Mouse (Mus musculus) embryonic facial prominence, embryonic 11.5 days (tissue): ENCODE measurements around the gene Gmcl1. TPM values are rescaled to one million over a fixed set of nuclear protein-coding genes. Genes with fewer than 3 reads are reported as not detected.

ENCODE experiments used
- ATAC-seq: fragments of 200-750 bp; cut with Nextera tagmentation; replicated peaks from 2 replicates; pipeline ENCODE4 v1.8.0; 2017; ENCODE audit warnings: low read depth; ENCODE audit not compliant: insufficient number of reproducible peaks, low FRiP score, low TSS enrichment
- DNase-seq: peaks from one replicate; pipeline ENCODE4 v3.0.0-alpha.2; 2015; ENCODE audit warnings: low spot score
- H3K27ac ChIP-seq: fragments of 300-500 bp; sonication (generic); replicated peaks from 2 replicates; pipeline ENCODE4 v1.5.1; 2014; ENCODE audit warnings: mild to moderate bottlenecking, low read depth, low read length, control low read depth
- H3K27me3 ChIP-seq: fragments of 300-500 bp; sonication (generic); 2 replicates; pipeline ENCODE4 v1.6.1; 2014; ENCODE audit warnings: mild to moderate bottlenecking, low read length, moderate library complexity, mixed read lengths; ENCODE audit not compliant: control insufficient read depth, insufficient read depth
- H3K36me3 ChIP-seq: fragments of 300-500 bp; sonication (generic); replicated peaks from 2 replicates; pipeline ENCODE4 v1.6.1; 2014; ENCODE audit warnings: low read depth, mild to moderate bottlenecking, low read length, moderate library complexity, mixed read lengths; ENCODE audit not compliant: control insufficient read depth, insufficient read depth
- H3K4me1 ChIP-seq: fragments of 300-500 bp; sonication (generic); 2 replicates; pipeline ENCODE4 v1.6.1; 2014; ENCODE audit warnings: low read length, mixed read lengths; ENCODE audit not compliant: control insufficient read depth, insufficient read depth
- H3K4me2 ChIP-seq: fragments of 300-500 bp; sonication (generic); 2 replicates; pipeline ENCODE4 v1.6.1; 2014; ENCODE audit warnings: low read depth, mild to moderate bottlenecking, control low read depth, low read length, moderate library complexity
- H3K4me3 ChIP-seq: fragments of 300-500 bp; sonication (generic); 2 replicates; pipeline ENCODE4 v1.5.1; 2014; ENCODE audit warnings: low read depth, low read length, control low read depth
- H3K9ac ChIP-seq: fragments of 300-500 bp; sonication (generic); replicated peaks from 2 replicates; pipeline ENCODE4 v1.6.1; 2014; ENCODE audit warnings: mild to moderate bottlenecking, control low read depth, low read length
- H3K9me3 ChIP-seq: fragments of 300-500 bp; sonication (generic); replicated peaks from 2 replicates; pipeline ENCODE4 v1.6.1; 2016; ENCODE audit warnings: mild to moderate bottlenecking, low read length, inconsistent platforms, mixed read lengths; ENCODE audit not compliant: control insufficient read depth
- WGBS: fragments of 180-500 bp; shearing (Covaris S2); extraction: QIAGEN DNeasy Blood & Tissue Kit; methylation state at CpG from one replicate; pipeline ENCODE4 v1.1.7; 2014; 5-methylcytosine and 5-hydroxymethylcytosine counted together
- polyA plus RNA-seq: library from polyadenylated mRNA; unstranded; fragments of >200 nt; fragmentation: Nextera tagmentation; extraction: Ambion mirVana; gene quantifications from 2 replicates; pipeline ENCODE4 v1.2.1, GENCODE M21; 2014

The Gmcl1 gene
- polyA plus RNA-seq, 1 experiment from 2014 or later = 57.4 TPM

DNA sequence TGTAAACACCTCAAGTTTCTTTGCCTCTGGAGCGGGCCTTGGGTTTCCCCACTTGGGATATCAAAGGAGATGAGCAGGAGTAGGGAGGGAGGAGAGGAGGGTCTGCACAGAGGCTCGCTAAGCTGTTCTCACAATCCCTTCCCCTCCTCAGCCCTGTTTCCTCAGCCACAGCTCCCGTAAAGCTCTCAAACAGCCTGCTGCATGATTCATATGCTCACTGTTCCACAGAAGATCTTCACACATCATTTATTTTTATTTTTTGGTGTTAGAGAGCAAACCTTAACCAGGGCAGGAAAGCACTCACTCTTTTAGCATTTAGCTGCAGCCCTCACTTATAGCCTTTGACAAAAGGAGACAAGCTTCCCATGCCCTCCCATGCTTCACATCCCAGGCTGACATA lies 11.2 kb downstream of the Gmcl1 start:
- H3K4me2 ChIP-seq = no peak overlapping the region
- no peaks in the 10 kb centered on the region for H3K9me3 ChIP-seq
- H3K27ac ChIP-seq = no peak overlapping the region
- 85% methylated on average over 3 of the region's 3 CpGs for WGBS
- ATAC-seq (no peak), DNase-seq (no peak)
- no peak overlapping the region for H3K4me3 ChIP-seq
- no peaks in the 10 kb centered on the region for H3K4me1 ChIP-seq
- H3K9ac ChIP-seq = no peak overlapping the region
- H3K36me3 ChIP-seq = no peaks in the 10 kb centered on the region
- H3K27me3 ChIP-seq = no peaks in the 10 kb centered on the region

- ATAC-seq = no peak
- Histone ChIP-seq H3K4me3 (no peak overlapping the region), H3K27ac (no peak overlapping the region), H3K9ac (no peak overlapping the region), H3K27me3 (no peaks in the 10 kb centered on the region), H3K9me3 (no peaks in the 10 kb centered on the region), H3K36me3 (no peaks in the 10 kb centered on the region; the same call in none of the 2 replicates), H3K4me1 (no peaks in the 10 kb centered on the region), H3K4me2 (no peak overlapping the region)
- WGBS = 86% methylated on average over 4 of the region's 4 CpGs
- DNase-seq = no peak
Observed at GRCm38 (mm10) chr6:86708072-86708774, 25.0 kb downstream of the Gmcl1 start.

DNA sequence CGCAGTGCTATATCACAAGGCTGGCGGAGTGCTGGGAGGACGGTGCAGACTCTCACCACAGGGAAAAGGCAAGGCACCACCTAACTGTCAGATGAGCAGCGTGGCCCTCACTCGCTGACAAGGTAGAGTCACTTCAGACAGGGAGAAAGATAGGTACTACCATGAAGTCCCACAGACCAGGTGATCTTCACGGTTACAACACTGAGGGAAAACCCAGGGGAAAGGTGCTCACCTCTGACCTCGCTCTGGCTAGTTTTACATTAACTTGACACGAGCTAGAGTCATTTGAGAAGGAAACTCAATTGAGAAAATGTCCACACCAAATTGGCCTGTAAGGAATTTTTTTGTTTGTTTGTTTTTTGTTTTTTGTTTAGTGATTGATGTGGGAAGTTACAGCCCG lies 30.6 kb downstream of the Gmcl1 start:
- ATAC-seq = no peak
- Histone ChIP-seq H3K27me3 (no peaks in the 10 kb centered on the region), H3K4me2 (no peak overlapping the region), H3K4me1 (no peaks in the 10 kb centered on the region), H3K36me3 (no peaks in the 10 kb centered on the region; the same call in 1 of the 2 replicates), H3K4me3 (no peak overlapping the region), H3K9me3 (no peaks in the 10 kb centered on the region), H3K27ac (no peak overlapping the region), H3K9ac (no peak overlapping the region)
- no peak for DNase-seq
- WGBS = 85% methylated on average over 9 of the region's 9 CpGs

GRCm38 (mm10) chr6:86697903-86698302 lies 35.3 kb downstream of the Gmcl1 start:
- Histone ChIP-seq H3K27me3 (no peaks in the 10 kb centered on the region), H3K9me3 (no peaks in the 10 kb centered on the region), H3K9ac (no peak overlapping the region), H3K4me2 (no peak overlapping the region), H3K36me3 (no peaks in the 10 kb centered on the region; the same call in 1 of the 2 replicates), H3K27ac (no peak overlapping the region), H3K4me1 (no peaks in the 10 kb centered on the region), H3K4me3 (no peak overlapping the region)
- no peak for DNase-seq
- ATAC-seq = no peak
- 82% methylated on average over 6 of the region's 6 CpGs for WGBS

- Histone ChIP-seq H3K36me3 (no peaks in the 10 kb centered on the region; the same call in 1 of the 2 replicates), H3K27me3 (no peaks in the 10 kb centered on the region), H3K4me1 (no peaks in the 10 kb centered on the region), H3K27ac (no peak overlapping the region), H3K9ac (no peak overlapping the region), H3K9me3 (no peaks in the 10 kb centered on the region), H3K4me3 (no peak overlapping the region), H3K4me2 (no peak overlapping the region)
- DNase-seq = no peak
- 83% methylated on average over 10 of the region's 10 CpGs for WGBS
- ATAC-seq = no peak
Observed at GRCm38 (mm10) chr6:86696213-86696612, 37.0 kb downstream of the Gmcl1 start.

GRCm38 (mm10) chr6:86694465-86694864 lies 38.7 kb downstream of the Gmcl1 start:
- ATAC-seq (no peak), DNase-seq (peak; percentile 63)
- Histone ChIP-seq H3K4me2 (no peak overlapping the region), H3K4me3 (no peak overlapping the region), H3K27me3 (no peaks in the 10 kb centered on the region), H3K27ac (no peak overlapping the region), H3K4me1 (no peaks in the 10 kb centered on the region), H3K36me3 (no peaks in the 10 kb centered on the region; the same call in 1 of the 2 replicates), H3K9ac (no peak overlapping the region), H3K9me3 (no peaks in the 10 kb centered on the region)

DNA sequence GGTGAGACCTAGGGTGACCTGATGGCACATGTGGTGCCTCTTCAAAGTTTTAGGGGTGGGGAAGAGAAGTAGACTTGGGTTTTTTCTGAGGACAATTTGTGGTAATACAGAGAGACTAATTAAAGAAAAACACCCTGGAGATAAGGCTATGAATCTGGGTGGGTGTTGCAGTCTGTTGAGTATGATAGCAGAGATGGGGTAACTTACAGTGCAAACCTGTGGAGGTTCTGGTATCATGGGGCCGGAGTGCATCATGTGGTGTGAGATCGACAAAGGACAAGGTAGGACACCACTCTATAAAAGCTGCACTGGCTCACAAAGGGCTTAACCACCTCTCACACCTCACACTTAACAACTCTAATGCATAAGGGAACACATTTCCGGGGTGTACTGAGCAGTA lies 43.5 kb downstream of the Gmcl1 start:
- WGBS = 94% methylated on average over 3 of the region's 3 CpGs
- Histone ChIP-seq H3K4me1 (no peaks in the 10 kb centered on the region), H3K36me3 (no peaks in the 10 kb centered on the region), H3K27ac (no peak overlapping the region), H3K4me2 (no peak overlapping the region), H3K9ac (no peak overlapping the region), H3K9me3 (no peaks in the 10 kb centered on the region), H3K27me3 (no peaks in the 10 kb centered on the region), H3K4me3 (no peak overlapping the region)
- DNase-seq = no peak
- no peak for ATAC-seq

DNA sequence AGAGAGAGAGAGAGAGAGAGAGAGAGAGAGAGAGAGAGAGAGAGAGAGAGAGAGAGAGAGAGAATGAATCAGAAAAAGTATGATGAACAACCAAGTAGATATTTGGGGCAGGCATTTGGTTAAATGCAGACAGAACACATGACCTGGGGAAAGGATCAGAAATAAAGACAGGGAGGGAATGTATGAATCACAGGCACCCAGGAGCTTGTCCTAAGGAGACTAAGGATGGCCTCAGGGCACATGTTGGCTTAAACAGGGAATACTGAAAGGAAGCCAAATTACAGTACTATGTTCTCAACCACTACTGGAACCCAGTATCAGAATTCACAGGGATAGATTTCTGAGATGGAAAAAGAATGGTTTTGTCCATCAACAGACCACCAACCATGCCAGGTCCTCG lies 46.2 kb downstream of the Gmcl1 start:
- Histone ChIP-seq H3K27me3 (no peaks in the 10 kb centered on the region), H3K27ac (no peak overlapping the region), H3K4me1 (no peaks in the 10 kb centered on the region), H3K36me3 (no peaks in the 10 kb centered on the region), H3K4me3 (no peak overlapping the region), H3K4me2 (no peak overlapping the region), H3K9ac (no peak overlapping the region), H3K9me3 (no peaks in the 10 kb centered on the region)
- DNase-seq (no peak), ATAC-seq (no peak)
- 76% methylated on average over 1 of the region's 1 CpGs for WGBS
